Mouse (Mus musculus): ENCODE measurements at regions not wholly inside any gene's neighbourhood (a gene's known extent, or its start where the extent isn't known, plus 50 kb on each side); places are given as distances from the start of the nearest gene placed in this dataset.
A peak's percentile ranks its signal among the peaks of the same experiment; 100 is the strongest.

DNA sequence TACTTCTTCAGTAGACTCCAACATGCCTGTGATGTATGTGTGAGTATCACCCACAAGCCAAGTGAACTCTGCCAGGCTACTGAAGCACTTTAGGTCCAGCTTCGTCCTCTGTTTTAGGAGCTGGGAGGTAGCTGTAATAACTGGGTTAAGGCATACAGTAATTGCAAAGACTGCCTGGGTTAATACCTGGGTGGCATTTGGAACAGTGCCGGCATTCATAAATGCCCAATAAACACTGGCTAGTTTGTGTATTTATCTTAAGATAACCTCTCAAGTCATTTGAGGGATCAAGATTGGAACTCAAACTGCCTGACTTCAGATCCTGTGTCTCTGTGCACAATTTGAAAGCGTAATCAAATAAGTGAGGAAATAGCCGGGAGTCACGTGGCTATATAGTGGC lies 261.0 kb downstream of the Cog6 start:
- WGBS = 63% methylated on average over 5 of the region's 5 CpGs
- TF ChIP-seq CTCF (conservative IDR thresholded peaks at IDR 0.05; ENCODE audit: insufficient read depth, insufficient read length, low read depth, low read length) = no peak
- no peak for TF ChIP-seq POLR2A (IDR thresholded peaks at IDR 0.05; ENCODE audit: low read depth, low read length)
- H3K27me3 ChIP-seq (replicated peaks; ENCODE audit: control insufficient read depth, insufficient read depth, low read length) = no peaks in the 10 kb centered on the region
- H3K36me3 ChIP-seq (ENCODE audit: control insufficient read depth, insufficient read depth, low read length) = no peaks in the 10 kb centered on the region
- DNase-seq = peak; percentile 21
- H3K4me3 ChIP-seq (ENCODE audit: insufficient read depth, low read depth, low read length) = no peak overlapping the region
- H3K27ac ChIP-seq (ENCODE audit: insufficient read depth, low read depth, low read length) = no peak overlapping the region
- peaks cover 15% of the 10 kb centered on the region for H3K4me1 ChIP-seq (ENCODE audit: control insufficient read depth, insufficient read depth, low read length)

DNA sequence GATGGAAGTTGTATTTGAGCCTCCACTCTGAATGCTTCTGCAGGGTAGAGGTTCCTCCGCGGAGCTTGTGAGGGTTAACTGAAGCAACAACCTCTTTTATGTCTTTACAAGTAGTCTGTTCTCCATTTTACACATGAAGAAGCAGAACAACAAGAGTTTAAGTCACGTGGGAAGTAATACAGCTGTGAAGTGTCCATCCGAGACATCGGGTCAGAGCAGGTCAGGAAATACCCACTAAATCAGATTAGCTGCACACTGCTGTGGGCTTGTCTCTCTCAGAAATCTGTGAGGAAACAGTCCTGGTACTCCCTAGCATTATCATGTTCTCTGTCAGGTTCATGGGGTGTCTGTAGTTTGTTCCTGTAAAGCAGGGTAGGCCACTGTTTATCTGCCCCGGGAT lies 262.1 kb downstream of the Cog6 start:
- DNase-seq = peak; percentile 85
- TF ChIP-seq CTCF (conservative IDR thresholded peaks at IDR 0.05; ENCODE audit: insufficient read depth, insufficient read length, low read depth, low read length) (no peak), POLR2A (IDR thresholded peaks at IDR 0.05; ENCODE audit: low read depth, low read length) (no peak)
- no peak overlapping the region for H3K4me3 ChIP-seq (ENCODE audit: insufficient read depth, low read depth, low read length)
- H3K27me3 ChIP-seq (replicated peaks; ENCODE audit: control insufficient read depth, insufficient read depth, low read length) = no peaks in the 10 kb centered on the region
- peaks cover 15% of the 10 kb centered on the region for H3K4me1 ChIP-seq (ENCODE audit: control insufficient read depth, insufficient read depth, low read length)
- no peaks in the 10 kb centered on the region for H3K36me3 ChIP-seq (ENCODE audit: control insufficient read depth, insufficient read depth, low read length)
- 17% methylated on average over 6 of the region's 6 CpGs for WGBS
- H3K27ac ChIP-seq (ENCODE audit: insufficient read depth, low read depth, low read length) = peak overlapping the region; percentile 11; the same call in 1 of the 2 replicates

DNA sequence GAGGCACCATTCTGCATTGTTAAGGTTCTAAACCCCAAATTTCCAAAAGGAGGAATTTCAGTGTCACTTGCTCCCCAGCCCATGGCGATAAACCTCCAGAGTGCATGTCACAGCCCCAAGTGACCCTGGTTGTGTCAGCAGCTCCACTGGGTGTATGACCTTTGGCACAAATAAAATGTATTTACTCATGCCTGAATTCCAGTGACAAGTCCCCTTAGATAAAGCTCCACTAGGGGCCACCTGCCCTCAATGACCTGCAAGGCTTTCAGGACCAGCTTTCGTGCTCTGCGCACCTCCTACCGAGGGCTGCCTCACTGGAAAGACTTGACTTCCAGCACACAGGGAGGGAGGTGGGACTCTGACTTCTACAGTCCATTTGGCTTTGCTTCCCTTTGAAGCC lies 262.6 kb downstream of the Cog6 start:
- no peaks in the 10 kb centered on the region for H3K27me3 ChIP-seq (replicated peaks; ENCODE audit: control insufficient read depth, insufficient read depth, low read length)
- TF ChIP-seq POLR2A (IDR thresholded peaks at IDR 0.05; ENCODE audit: low read depth, low read length) = no peak
- TF ChIP-seq CTCF (conservative IDR thresholded peaks at IDR 0.05; ENCODE audit: insufficient read depth, insufficient read length, low read depth, low read length) = no peak
- H3K4me3 ChIP-seq (ENCODE audit: insufficient read depth, low read depth, low read length) = no peak overlapping the region
- peak; percentile 62 for DNase-seq
- peaks cover 15% of the 10 kb centered on the region for H3K4me1 ChIP-seq (ENCODE audit: control insufficient read depth, insufficient read depth, low read length)
- no peaks in the 10 kb centered on the region for H3K36me3 ChIP-seq (ENCODE audit: control insufficient read depth, insufficient read depth, low read length)
- H3K27ac ChIP-seq (ENCODE audit: insufficient read depth, low read depth, low read length) = peak overlapping the region; percentile 11; the same call in 1 of the 2 replicates
- WGBS = 55% methylated on average over 4 of the region's 4 CpGs

DNA sequence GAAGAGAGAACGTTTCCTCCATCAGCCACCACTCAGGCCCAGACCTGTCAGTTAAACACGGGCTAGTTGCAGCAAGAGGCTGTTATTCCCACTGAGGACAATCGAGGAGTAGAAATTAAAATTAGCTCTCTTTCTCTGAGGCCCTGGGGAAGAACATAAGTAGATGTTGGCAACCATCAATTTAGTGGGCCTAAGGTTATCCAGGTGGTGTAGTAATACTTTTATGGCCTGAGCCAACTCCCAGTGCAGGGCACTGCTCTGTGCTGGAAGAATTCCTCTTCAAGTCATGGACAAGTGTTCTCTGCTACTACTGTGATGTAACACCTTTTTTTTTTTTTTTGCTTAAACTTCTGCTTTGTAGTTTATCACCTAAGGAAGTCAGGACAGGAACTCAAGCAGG lies 270.1 kb downstream of the Cog6 start:
- 79% methylated on average over 3 of the region's 3 CpGs for WGBS
- DNase-seq = no peak
- Histone ChIP-seq H3K4me1 (ENCODE audit: control insufficient read depth, insufficient read depth, low read length) (no peaks in the 10 kb centered on the region; the same call in 1 of the 2 replicates), H3K36me3 (ENCODE audit: control insufficient read depth, insufficient read depth, low read length) (no peaks in the 10 kb centered on the region), H3K27ac (ENCODE audit: insufficient read depth, low read depth, low read length) (no peak overlapping the region), H3K27me3 (replicated peaks; ENCODE audit: control insufficient read depth, insufficient read depth, low read length) (no peaks in the 10 kb centered on the region), H3K4me3 (ENCODE audit: insufficient read depth, low read depth, low read length) (no peak overlapping the region)
- no peak for TF ChIP-seq POLR2A (IDR thresholded peaks at IDR 0.05; ENCODE audit: low read depth, low read length)
- no peak for TF ChIP-seq CTCF (conservative IDR thresholded peaks at IDR 0.05; ENCODE audit: insufficient read depth, insufficient read length, low read depth, low read length)

DNA sequence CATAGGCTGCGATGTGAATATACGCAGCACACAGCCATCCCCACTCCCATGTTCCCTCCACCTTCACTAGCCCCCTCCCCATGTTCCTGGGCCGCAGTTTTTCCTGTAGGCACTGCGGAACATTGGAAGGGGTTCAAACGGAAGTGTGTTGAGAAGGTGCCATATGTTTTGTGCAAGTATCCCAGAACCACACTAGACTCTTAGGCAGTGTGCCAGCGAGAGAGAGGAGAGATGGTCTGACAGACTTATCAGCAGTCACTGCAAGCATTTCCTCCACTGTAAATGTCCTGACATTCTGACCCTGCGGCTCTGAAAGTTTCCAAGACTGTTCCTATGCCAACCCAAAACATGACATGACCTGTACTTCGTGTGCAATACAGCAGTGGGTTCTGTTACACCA lies 272.7 kb downstream of the Cog6 start:
- Histone ChIP-seq H3K27ac (ENCODE audit: insufficient read depth, low read depth, low read length) (no peak overlapping the region), H3K36me3 (ENCODE audit: control insufficient read depth, insufficient read depth, low read length) (no peaks in the 10 kb centered on the region), H3K4me1 (ENCODE audit: control insufficient read depth, insufficient read depth, low read length) (no peaks in the 10 kb centered on the region; the same call in 1 of the 2 replicates), H3K4me3 (ENCODE audit: insufficient read depth, low read depth, low read length) (no peak overlapping the region), H3K27me3 (replicated peaks; ENCODE audit: control insufficient read depth, insufficient read depth, low read length) (no peaks in the 10 kb centered on the region)
- DNase-seq = peak; percentile 80
- no peak for TF ChIP-seq CTCF (conservative IDR thresholded peaks at IDR 0.05; ENCODE audit: insufficient read depth, insufficient read length, low read depth, low read length)
- TF ChIP-seq POLR2A (IDR thresholded peaks at IDR 0.05; ENCODE audit: low read depth, low read length) = no peak
- WGBS = 62% methylated on average over 8 of the region's 8 CpGs

DNA sequence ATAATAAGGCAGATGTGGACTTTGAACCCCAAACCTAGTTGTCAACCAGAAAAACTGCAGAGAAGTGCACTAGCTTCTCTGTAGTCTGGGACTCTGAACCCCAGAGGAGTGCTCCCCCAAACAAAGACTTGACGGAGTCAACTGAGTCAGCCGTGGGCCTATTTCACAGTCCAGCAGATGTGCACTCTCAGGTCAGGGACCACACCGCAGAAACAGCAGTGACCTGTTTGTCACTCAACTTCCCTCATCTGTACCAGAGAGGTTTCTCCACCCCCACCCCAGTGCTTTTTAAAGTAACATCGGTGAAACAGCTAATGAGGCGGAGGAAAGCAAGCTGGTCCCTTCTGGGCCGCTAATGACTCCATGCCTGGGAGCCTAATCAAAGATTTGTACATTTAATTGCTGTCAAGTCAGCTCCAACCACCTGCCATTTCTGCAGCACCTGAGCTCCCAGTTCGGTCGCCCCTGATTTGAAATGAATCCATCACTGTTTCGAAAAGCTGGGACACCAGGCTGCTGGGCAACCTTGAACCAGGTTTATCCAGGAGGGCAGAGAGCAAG lies 276.5 kb downstream of the Cog6 start:
- Histone ChIP-seq H3K4me1 (ENCODE audit: control insufficient read depth, insufficient read depth, low read length) (no peaks in the 10 kb centered on the region; the same call in 1 of the 2 replicates), H3K27me3 (replicated peaks; ENCODE audit: control insufficient read depth, insufficient read depth, low read length) (no peaks in the 10 kb centered on the region), H3K27ac (ENCODE audit: insufficient read depth, low read depth, low read length) (no peak overlapping the region), H3K4me3 (ENCODE audit: insufficient read depth, low read depth, low read length) (no peak overlapping the region), H3K36me3 (ENCODE audit: control insufficient read depth, insufficient read depth, low read length) (no peaks in the 10 kb centered on the region)
- peak; percentile 34 for DNase-seq
- TF ChIP-seq CTCF (conservative IDR thresholded peaks at IDR 0.05; ENCODE audit: insufficient read depth, insufficient read length, low read depth, low read length) (no peak), POLR2A (IDR thresholded peaks at IDR 0.05; ENCODE audit: low read depth, low read length) (no peak)
- WGBS = 67% methylated on average over 9 of the region's 9 CpGs

DNA sequence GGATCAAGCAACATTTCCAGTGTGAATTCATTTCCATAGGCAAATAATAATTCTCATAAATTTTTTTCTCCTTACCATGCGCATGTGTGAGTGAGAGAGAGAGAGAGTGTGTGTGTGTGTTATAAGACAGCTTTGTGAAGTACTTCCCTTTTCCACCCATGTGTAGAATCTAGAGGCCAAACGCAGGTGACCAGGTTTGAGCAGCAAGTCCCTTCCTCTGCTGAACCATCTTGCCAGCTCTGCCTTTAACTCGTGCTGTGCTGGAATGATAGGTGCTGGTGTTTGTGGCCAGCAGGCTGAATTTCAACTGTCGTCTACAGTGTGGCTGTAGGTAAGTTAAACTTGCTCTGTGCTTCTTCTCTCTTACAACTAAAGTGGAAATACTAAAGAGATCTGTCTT lies 277.5 kb downstream of the Cog6 start:
- Histone ChIP-seq H3K36me3 (ENCODE audit: control insufficient read depth, insufficient read depth, low read length) (no peaks in the 10 kb centered on the region), H3K4me1 (ENCODE audit: control insufficient read depth, insufficient read depth, low read length) (no peaks in the 10 kb centered on the region; the same call in 1 of the 2 replicates), H3K4me3 (ENCODE audit: insufficient read depth, low read depth, low read length) (no peak overlapping the region), H3K27ac (ENCODE audit: insufficient read depth, low read depth, low read length) (no peak overlapping the region), H3K27me3 (replicated peaks; ENCODE audit: control insufficient read depth, insufficient read depth, low read length) (no peaks in the 10 kb centered on the region)
- 71% methylated on average over 4 of the region's 4 CpGs for WGBS
- no peak for DNase-seq
- no peak for TF ChIP-seq CTCF (conservative IDR thresholded peaks at IDR 0.05; ENCODE audit: insufficient read depth, insufficient read length, low read depth, low read length)
- no peak for TF ChIP-seq POLR2A (IDR thresholded peaks at IDR 0.05; ENCODE audit: low read depth, low read length)

All from kidney, adult 2 months (tissue).